Mouse (Mus musculus) megakaryocyte, embryonic 14.5 days (primary cell): ENCODE measurements around the gene Capn8. TPM values are rescaled to one million over a fixed set of nuclear protein-coding genes. Genes with fewer than 3 reads are reported as not detected.

Source experiments
- H3K27me3 ChIP-seq: replicated peaks from 2 replicates; pipeline ENCODE3; 2012; ENCODE audit warnings: inconsistent platforms
- H3K36me3 ChIP-seq: replicated peaks from 2 replicates; pipeline ENCODE3; 2012; ENCODE audit warnings: low read length, inconsistent platforms, mixed read lengths
- H3K4me1 ChIP-seq: 2 replicates; pipeline ENCODE4 v1.6.1; 2012; ENCODE audit warnings: inconsistent platforms
- H3K4me3 ChIP-seq: replicated peaks from 2 replicates; pipeline ENCODE3; 2012; ENCODE audit warnings: moderate library complexity, mild to moderate bottlenecking, inconsistent platforms
- H3K9me3 ChIP-seq: 2 replicates; pipeline ENCODE4 v1.6.1; 2012; ENCODE audit warnings: inconsistent platforms
- FLI1 ChIP-seq: IDR thresholded peaks from 2 replicates; pipeline ENCODE4 v1.6.1; 2012; ENCODE audit warnings: low read length, inconsistent platforms, mixed read lengths
- GATA1 ChIP-seq: IDR thresholded peaks from 3 replicates; pipeline ENCODE4 v1.6.1; 2012; ENCODE audit warnings: mixed read lengths, low read length, inconsistent platforms, borderline replicate concordance
- polyA plus RNA-seq: library from polyadenylated mRNA; stranded (reverse); fragments of >175 nt; gene quantifications from 2 replicates; pipeline ENCODE4 v1.2.3, GENCODE M21; 2012; ENCODE audit warnings: low replicate concordance; ENCODE audit not compliant: insufficient read depth

Capn8 gene
- polyA plus RNA-seq, 1 experiment = not detected

GRCm38 (mm10) chr1:182670563-182671342 is 105.9 kb downstream of the Capn8 start:
- H3K9me3 ChIP-seq = peaks cover 25% of the 10 kb centered on the region
- no peak for TF ChIP-seq FLI1
- TF ChIP-seq GATA1 = no peak

GRCm38 (mm10) chr1:182671343-182671624 is 106.5 kb downstream of the Capn8 start:
- Histone ChIP-seq H3K36me3 (no peaks in the 10 kb centered on the region), H3K9me3 (peaks cover 30% of the 10 kb centered on the region), H3K4me1 (peaks cover 6% of the 10 kb centered on the region; the same call in 1 of the 2 replicates), H3K27me3 (peaks cover 22% of the 10 kb centered on the region), H3K4me3 (no peak overlapping the region)
- TF ChIP-seq FLI1 = no peak
- TF ChIP-seq GATA1 = no peak

More at GRCm38 (mm10) chr1:182670563-182671342, 105.9 kb downstream of the Capn8 start:
- Histone ChIP-seq H3K4me1 (peaks cover 6% of the 10 kb centered on the region; the same call in 1 of the 2 replicates), H3K27me3 (peaks cover 22% of the 10 kb centered on the region), H3K4me3 (peak overlapping the region; percentile 10), H3K36me3 (no peaks in the 10 kb centered on the region)

- Histone ChIP-seq H3K9me3 (peaks cover 33% of the 10 kb centered on the region), H3K4me1 (peaks cover 6% of the 10 kb centered on the region; the same call in 1 of the 2 replicates), H3K4me3 (no peak overlapping the region), H3K36me3 (no peaks in the 10 kb centered on the region), H3K27me3 (peaks cover 10% of the 10 kb centered on the region)
- no peak for TF ChIP-seq FLI1
- TF ChIP-seq GATA1 = no peak
These were observed 110.5 kb downstream of the Capn8 start for GRCm38 (mm10) chr1:182675346-182675745.

- H3K27me3 ChIP-seq = peaks cover 10% of the 10 kb centered on the region
- no peaks in the 10 kb centered on the region for H3K4me1 ChIP-seq
- peaks cover 36% of the 10 kb centered on the region for H3K9me3 ChIP-seq
- no peak overlapping the region for H3K4me3 ChIP-seq
- TF ChIP-seq FLI1 = no peak
- no peak for TF ChIP-seq GATA1
- no peaks in the 10 kb centered on the region for H3K36me3 ChIP-seq
These were observed 113.3 kb downstream of the Capn8 start for GRCm38 (mm10) chr1:182678151-182678550.

GRCm38 (mm10) chr1:182679169-182679568 is 114.4 kb downstream of the Capn8 start:
- Histone ChIP-seq H3K9me3 (peaks cover 35% of the 10 kb centered on the region), H3K4me3 (no peak overlapping the region), H3K36me3 (no peaks in the 10 kb centered on the region), H3K4me1 (no peaks in the 10 kb centered on the region), H3K27me3 (peaks cover 10% of the 10 kb centered on the region)
- TF ChIP-seq FLI1 (no peak), GATA1 (no peak)

- Histone ChIP-seq H3K9me3 (peaks cover 31% of the 10 kb centered on the region), H3K4me3 (no peak overlapping the region), H3K36me3 (no peaks in the 10 kb centered on the region), H3K4me1 (no peaks in the 10 kb centered on the region), H3K27me3 (peaks cover 10% of the 10 kb centered on the region)
- TF ChIP-seq GATA1 (no peak), FLI1 (no peak)
These were observed 114.8 kb downstream of the Capn8 start for GRCm38 (mm10) chr1:182679582-182679981.

Other genes starting within 250 kb of the Capn8 start
- gene Fbxo28, start 223.4 kb upstream of the Capn8 start, polyA plus RNA-seq = 9.9 and 83.2 TPM in 2 replicates
- 1.2 and 1.4 TPM in 2 replicates for gene Trp53bp2, start 155.8 kb upstream of the Capn8 start, polyA plus RNA-seq
- 46.0 and 47.8 TPM in 2 replicates for gene Capn2, start 47.4 kb upstream of the Capn8 start, polyA plus RNA-seq
- not detected in 2 replicates for gene Ccdc185, start 184.2 kb downstream of the Capn8 start, polyA plus RNA-seq
- 1.00 TPM in 1 of 2 replicates, not detected in the other for gene Susd4, start 198.9 kb downstream of the Capn8 start, polyA plus RNA-seq